Mouse (Mus musculus): ENCODE results near the gene Tmem182.

Tmem182 gene

GRCm38 (mm10) chr1:40799121-40799520, 6.3 kb upstream of the Tmem182 start:
- DNase-seq (ENCODE audit: low read depth, low spot score): no peak

GRCm38 (mm10) chr1:40800908-40801307, 4.5 kb upstream of the Tmem182 start:
- no peak for DNase-seq (ENCODE audit: low read depth, low spot score)

GRCm38 (mm10) chr1:40802759-40803158, 2.6 kb upstream of the Tmem182 start:
- DNase-seq (ENCODE audit: low read depth, low spot score): no peak

DNA sequence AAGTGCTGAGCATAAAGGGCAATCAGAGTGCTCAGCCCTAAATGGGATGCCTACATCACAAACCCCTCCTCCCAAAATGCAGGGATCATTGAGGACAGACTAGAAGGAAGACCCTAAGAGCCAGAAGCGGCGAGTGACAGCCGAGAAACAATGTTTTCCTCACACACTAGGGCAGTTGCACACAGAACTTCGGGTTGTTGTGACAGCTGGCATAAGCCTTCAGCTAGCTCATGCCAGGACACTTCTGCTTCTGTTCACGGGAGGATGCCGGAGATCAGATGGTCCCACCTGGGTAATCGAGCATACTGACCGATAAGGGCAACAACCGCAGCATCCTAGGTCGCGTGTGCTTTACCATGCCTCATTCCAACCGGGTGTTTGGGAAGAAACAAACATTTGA, 1.3 kb upstream of the Tmem182 start:
- no peak for DNase-seq (ENCODE audit: low read depth, low spot score)

DNA sequence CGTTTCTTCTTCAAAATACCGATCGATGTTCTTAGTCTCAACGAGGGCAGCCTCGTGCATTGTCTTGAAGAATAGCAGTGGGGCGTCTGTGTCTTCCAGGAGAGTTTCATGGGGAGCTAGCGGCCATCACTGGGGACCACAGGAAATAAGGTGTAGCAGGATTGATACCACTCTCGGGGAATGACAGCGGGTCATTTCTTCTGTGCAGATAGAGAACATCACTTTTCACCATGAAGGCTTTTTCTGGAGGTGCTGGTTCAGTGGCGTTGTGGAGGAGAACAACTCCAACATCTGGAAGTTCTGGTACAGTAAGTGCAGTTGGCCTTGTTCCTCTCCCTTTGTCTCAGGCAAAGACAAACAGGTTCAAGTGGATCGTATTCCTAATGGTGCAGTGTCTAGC, 490 bp downstream of the Tmem182 start:
- DNase-seq (ENCODE audit: low read depth, low spot score): no peak

DNA sequence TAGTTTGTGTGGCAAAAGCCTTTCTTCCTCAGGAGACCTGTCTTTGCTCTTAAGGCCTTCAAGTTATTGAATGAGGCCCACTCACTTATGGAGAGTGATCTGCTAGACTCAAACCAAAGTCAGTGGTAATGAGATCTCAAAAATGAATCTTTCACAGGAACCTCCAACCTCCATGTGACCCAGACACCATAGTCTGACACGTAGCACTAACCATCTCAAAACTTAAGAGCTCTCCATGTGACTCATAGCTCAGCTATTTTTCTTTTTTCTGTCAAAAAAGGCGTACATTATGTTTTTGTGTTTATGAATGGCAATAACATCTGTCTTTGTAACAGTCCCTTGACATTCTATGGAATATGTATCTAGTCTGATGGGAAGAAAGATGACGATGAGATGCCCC, 3.2 kb downstream of the Tmem182 start:
- DNase-seq (ENCODE audit: low read depth, low spot score): no peak

GRCm38 (mm10) chr1:40815071-40815845, 9.9 kb downstream of the Tmem182 start:
- DNase-seq (ENCODE audit: low read depth, low spot score): no peak

- no peak for DNase-seq (ENCODE audit: low read depth, low spot score)
These were observed 19.1 kb downstream of the Tmem182 start for GRCm38 (mm10) chr1:40824517-40824916.

- no peak for DNase-seq (ENCODE audit: low read depth, low spot score)
These were observed 19.5 kb downstream of the Tmem182 start for GRCm38 (mm10) chr1:40824936-40825335.

DNA sequence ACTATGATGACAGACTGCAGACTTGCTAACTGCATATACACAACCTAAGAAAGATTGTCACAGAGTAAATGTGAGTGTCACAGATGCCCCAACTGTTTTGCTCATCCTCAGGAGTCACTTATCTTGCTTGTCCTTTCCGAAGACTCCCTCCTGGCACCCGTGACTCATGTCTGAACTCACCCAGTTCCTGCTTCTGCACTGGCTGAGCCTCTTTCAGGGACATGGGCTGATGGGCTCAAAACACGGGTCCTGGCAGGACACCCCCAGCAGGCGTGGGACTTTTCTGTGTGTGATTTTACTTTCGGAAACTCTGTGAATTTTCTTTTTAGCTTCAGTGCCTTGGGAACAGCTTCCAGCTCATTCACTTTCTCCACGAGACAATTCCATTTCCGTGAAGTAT, 20.4 kb downstream of the Tmem182 start:
- no peak for DNase-seq (ENCODE audit: low read depth, low spot score)

GRCm38 (mm10) chr1:40829213-40829914, 24.0 kb downstream of the Tmem182 start:
- DNase-seq (ENCODE audit: low read depth, low spot score): no peak

GRCm38 (mm10) chr1:40830712-40831507, 25.5 kb downstream of the Tmem182 start:
- no peak for DNase-seq (ENCODE audit: low read depth, low spot score)

DNA sequence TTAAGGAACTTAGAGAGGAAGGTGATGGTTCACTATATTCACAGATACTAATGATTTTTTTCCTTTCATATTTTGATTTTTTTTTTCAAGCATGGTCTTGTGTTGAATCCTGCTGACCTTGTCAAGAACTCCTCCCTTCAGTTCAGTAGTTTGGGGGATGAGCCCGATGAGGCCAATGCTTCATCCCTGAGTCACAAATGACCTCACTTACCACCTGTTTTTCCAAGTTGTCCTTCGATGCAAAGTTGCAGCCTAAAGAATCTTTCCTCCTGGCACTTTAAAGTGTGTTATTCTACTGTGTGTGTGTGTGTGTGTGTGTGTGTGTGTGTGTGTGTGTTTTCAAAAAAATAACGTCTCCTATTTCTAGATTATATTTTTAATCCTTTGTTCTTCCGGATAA, 30.1 kb downstream of the Tmem182 start:
- DNase-seq (ENCODE audit: low read depth, low spot score): no peak

DNA sequence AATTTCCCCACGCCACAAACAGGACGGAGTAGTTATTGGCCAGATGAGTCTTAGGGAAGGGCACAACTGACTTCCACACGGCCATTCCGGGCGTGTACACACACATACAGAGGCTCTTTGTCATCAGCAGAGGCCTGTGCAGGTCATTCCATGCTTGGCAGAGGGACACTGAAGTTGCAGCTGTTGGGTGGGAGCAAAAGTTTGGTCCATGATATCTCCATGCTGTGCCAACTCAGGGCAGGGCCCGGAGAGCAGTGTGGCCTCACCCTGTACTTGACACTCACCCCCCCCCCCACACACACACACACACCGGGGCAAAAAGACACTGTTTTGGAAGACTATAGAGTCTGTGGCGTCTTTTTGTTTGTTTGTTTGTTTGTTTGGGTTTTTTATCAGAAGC, 35.2 kb downstream of the Tmem182 start:
- DNase-seq (ENCODE audit: low read depth, low spot score): no peak

- no peak for DNase-seq (ENCODE audit: low read depth, low spot score)
These were observed 35.8 kb downstream of the Tmem182 start for GRCm38 (mm10) chr1:40841032-40841761.

DNA sequence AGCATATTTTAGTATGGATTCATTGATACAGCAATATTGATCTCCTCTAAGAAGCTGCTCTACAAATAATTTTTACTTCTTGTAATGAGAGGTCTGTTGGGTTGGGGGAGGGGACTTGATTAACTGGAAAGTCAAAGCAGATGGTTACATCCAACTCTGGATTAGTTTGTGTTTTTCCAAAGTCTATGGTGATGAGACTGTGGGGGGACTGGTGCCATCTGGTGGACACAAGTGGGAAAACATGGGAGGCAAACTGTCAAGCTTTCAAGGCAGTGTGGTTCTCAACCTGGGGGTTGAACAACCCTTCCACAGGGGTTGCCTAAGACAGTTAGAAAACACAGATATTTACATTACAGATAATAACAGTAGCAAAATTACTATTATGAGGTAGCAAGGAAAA, 39.2 kb downstream of the Tmem182 start:
- DNase-seq (ENCODE audit: low read depth, low spot score): peak; percentile 16

GRCm38 (mm10) chr1:40847196-40847938, 42.0 kb downstream of the Tmem182 start:
- DNase-seq (ENCODE audit: low read depth, low spot score): no peak

GRCm38 (mm10) chr1:40851286-40851685, 45.9 kb downstream of the Tmem182 start:
- no peak for DNase-seq (ENCODE audit: low read depth, low spot score)

GRCm38 (mm10) chr1:40855268-40855667, 49.9 kb downstream of the Tmem182 start:
- DNase-seq (ENCODE audit: low read depth, low spot score): no peak

DNA sequence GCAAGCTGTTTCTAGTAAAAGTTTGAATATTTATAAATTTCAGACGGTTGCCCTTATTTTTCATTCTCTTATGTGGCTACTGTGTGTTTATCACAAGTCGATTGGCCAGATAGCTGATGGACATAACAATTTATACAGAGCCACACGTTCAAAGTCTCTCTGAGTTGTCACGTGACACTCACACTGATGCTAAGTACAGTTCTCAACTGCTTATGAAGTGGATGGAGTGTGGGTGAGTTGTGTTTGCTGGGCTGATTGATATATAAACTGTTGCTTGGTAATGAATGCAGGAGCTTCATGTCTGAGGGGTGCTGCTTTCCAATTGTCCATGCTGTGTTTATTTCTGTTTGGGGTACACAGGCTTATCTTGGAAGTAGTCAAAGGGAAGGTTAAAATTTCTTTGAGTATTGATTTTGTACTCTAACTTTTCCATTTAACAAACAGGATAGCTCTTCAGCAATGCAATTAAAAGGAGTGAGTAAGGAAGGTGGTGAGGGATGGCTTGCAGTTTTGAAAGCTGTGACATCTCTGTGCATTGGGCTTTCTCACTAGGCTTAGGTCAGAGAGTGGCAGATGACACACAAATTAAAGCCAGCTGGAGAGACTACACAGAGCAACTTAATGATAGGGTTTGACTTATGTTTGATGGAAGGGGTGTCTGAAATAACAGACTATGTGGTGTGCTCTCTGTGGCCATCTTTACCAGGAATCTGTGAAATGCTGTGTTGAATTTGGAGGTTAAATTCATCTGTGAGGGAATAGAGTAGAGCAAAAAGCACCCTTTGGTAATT, 51.6 kb downstream of the Tmem182 start:
- DNase-seq (ENCODE audit: low read depth, low spot score): no peak
